Mouse (Mus musculus): ENCODE measurements around the gene Uqcrfs1.
A peak's percentile ranks its signal among the peaks of the same experiment; 100 is the strongest.

Uqcrfs1 gene

DNA sequence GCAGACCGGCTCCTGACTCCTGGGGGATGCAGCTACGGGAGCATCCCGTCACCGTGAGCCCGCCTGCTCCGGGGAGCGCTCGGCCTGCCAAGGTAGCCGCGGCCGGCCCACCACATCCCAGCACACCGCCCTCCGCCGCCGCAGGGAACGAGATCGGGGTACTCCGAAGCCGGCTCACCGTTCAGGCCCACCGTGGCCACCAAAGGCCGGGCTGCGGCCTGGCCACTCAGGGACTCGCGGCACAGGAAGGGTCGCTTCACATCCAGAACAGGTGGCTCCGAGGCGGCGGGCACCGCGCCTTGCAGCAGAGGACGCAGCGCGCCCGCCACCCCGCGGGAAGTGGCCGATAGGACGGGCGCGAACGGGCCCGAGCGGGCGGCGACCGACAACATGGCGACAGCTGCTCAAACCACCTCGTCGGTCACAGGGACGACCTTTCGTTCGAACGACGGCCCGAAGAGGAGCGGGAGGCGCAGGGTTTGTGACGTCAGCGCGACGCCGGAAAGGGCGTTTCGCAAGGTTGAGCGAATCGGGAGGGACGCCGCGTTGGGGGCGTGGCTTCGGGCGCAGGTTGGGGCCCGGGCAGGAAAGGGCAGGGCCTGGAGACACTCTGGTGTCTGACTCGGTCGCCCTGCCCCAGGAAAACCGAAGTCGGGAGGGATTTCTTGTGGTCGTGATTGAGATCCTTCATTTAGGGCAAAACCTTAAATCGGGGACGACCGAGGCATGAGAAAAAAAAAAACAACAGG is at the start of gene Uqcrfs1:
Uqcrfs1 (minus strand) TSS at position 507 of the 749 bp plus-strand sequence.
- peak; percentile 99 for DNase-seq

GRCm38 (mm10) chr13:30585786-30586185 is 40.6 kb upstream of the Uqcrfs1 start:
- DNase-seq = no peak

- no peak for DNase-seq
Observed at GRCm38 (mm10) chr13:30582541-30582940, 37.4 kb upstream of the Uqcrfs1 start.

- no peak for DNase-seq
Observed at GRCm38 (mm10) chr13:30578806-30579205, 33.6 kb upstream of the Uqcrfs1 start.

- no peak for DNase-seq
Observed at GRCm38 (mm10) chr13:30576819-30577218, 31.7 kb upstream of the Uqcrfs1 start.

GRCm38 (mm10) chr13:30572971-30573370 is 27.8 kb upstream of the Uqcrfs1 start:
- DNase-seq = no peak

DNA sequence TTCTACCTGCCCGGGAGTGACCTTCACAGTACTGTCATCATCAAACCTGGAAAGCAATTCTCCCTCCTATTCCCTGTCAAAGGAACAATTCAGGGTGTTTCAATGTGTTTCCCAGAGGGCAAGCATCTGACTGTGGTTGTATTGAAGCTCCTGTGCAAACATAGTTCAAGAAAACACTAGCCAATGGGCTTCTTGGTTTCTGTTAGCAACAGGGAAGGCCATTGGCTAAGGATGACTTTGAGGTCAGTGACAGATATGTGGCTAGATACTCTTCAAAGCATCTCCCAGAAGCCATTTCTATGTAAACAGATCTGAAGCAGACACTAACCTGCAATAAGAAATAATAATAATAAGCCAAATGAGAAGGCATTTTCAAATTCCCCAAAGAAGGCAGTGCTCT is 25.0 kb upstream of the Uqcrfs1 start:
- DNase-seq = no peak

- no peak for DNase-seq
Observed at GRCm38 (mm10) chr13:30567571-30567970, 22.4 kb upstream of the Uqcrfs1 start.

- DNase-seq = peak; percentile 74
Observed at GRCm38 (mm10) chr13:30566767-30567166, 21.6 kb upstream of the Uqcrfs1 start.

DNA sequence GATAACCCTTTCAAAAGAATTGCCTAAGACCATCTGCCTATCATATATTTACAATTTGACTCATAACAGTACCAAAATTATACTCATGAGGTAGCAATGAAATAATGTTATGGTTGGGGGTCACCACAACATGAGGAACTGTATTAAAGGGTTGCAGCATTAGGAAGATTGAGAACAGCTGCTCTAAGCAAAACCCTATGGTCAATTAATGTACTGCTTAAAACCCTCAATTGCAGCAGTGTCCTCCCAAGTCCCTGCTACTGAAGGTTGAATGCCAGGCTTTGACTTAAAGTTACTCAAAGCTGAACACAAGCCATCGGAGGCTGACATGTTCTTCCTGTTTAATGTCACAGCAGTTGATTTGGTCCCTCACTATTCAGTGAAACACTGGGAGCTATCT is 15.4 kb upstream of the Uqcrfs1 start:
- no peak for DNase-seq

DNA sequence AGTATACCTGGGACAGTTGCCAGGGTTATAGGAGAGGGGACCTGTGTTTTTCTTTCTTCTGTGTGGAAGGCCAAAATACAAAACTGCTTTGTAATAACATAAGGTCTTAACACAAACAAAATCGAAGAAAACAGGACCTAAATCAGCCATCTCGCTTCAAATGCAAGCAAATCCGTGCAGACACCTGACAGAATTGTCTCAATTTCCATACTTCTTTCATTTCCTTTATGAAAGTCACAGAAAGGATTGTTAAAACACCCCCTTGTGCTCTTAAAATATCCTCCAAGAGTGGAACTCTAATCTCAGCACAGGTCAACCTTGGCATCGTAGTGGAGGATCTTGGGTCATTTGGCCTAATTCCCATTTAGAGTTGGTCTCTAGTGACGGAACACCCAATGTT is 14.9 kb upstream of the Uqcrfs1 start:
- no peak for DNase-seq

- no peak for DNase-seq
Observed at GRCm38 (mm10) chr13:30557751-30558150, 12.6 kb upstream of the Uqcrfs1 start.

DNA sequence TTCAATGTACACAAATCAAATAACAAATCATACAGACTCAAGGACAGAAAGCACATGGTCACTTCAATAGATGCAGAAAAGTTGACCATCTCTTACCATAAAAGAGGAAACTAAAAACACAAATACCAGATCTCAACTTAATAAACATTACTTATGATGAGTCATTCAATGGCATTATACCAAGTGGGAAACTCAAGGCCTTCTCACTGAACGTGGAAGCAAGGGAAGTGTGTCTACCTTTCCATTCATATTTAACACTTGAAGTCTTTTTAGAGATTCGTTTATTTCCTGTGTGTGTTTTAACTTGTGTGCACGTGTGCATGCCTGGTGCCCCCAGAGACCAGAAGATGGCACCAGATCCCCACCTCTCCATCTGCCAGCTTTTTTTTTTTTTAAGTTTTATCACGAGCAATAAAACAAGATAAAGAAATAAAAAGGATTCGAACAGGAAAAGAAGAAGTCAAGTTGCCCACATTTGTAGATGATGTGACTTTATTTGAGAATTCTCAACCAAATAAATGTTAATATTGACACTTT is 8.0 kb upstream of the Uqcrfs1 start:
- DNase-seq = peak; percentile 26

DNA sequence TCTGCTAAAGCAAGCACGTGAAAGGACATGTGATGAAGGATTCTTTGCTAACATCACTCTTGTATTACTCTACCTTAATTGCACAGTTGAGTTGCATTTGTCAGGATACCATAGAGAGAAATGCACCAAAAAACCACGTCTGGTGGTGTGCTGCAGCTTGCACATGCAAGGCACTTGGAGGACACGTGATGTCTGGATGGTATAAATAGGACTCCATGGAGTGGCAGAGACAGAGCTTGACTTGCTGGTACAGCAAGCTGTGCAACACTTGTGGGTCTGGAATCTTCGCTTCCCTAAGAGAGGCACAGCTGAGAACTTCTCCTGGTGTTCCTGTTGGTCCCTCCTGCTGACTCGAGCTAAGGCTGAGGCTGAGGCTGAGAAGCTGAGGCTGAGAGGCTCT is 4.2 kb upstream of the Uqcrfs1 start:
- no peak for DNase-seq

GRCm38 (mm10) chr13:30548835-30549234 is 3.7 kb upstream of the Uqcrfs1 start:
- peak; percentile 90 for DNase-seq

DNA sequence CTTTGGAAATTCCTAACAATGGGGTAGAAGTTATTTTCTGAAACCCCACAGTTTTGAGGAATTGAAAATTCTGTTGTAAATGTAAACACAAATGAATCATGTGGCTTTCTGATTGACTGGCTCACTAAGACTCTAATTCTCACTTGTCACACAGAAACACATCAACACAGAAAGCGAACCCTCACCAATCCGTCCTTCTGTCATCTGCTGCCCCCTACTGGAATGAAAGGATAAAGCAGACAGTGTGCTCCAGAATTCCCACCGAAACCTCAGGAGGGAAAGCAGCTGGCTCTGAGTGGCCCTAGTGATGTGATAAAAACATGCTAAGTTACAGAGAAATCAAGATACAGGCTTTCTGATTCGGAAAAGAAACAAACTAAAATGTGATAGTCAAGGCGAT is 14.4 kb downstream of the Uqcrfs1 start:
- DNase-seq = peak; percentile 78

- DNase-seq = peak; percentile 16
Observed at GRCm38 (mm10) chr13:30524961-30525360, 20.2 kb downstream of the Uqcrfs1 start.

DNA sequence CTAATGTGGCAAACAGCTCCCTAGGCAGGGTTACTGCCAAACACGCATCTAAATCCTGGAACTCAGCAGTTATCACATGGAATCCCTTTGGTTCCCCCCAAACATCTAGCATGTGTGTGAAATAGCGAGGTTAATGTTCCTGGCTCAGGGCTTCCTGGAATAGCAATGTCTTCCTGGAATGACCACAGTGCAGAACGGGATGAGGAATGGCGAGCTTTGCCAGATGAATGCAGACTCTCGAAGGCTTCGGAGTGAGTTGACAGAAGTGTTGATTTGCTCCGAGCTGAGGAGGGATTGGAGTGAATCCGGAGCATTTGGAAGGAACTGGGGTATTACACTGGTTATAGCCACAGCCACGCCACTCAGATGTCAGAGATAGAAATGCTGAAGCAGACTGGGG is 21.2 kb downstream of the Uqcrfs1 start:
- no peak for DNase-seq

- DNase-seq = no peak
Observed at GRCm38 (mm10) chr13:30523246-30523891, 21.8 kb downstream of the Uqcrfs1 start.

- no peak for DNase-seq
Observed at GRCm38 (mm10) chr13:30521282-30521902, 23.8 kb downstream of the Uqcrfs1 start.

DNA sequence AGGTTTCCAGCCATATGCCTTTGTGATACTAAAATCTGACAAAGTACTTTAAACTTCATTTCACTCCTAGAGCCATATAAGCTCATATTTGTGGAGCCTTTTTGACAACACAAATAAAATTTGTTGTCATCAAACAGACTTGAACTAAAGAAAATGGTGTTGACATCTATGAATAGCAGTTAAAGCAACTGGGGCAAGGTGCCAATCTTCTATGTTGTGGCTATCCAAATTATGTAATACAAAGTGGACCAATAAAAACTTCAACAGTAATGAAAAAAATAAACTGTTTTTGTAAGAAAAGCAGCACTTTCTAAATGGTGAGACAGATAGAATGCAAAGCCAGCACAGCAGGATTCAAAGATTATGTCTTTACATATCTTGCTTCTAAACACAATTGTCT is 27.0 kb downstream of the Uqcrfs1 start:
- peak; percentile 28 for DNase-seq

- no peak for DNase-seq
Observed at GRCm38 (mm10) chr13:30507651-30508050, 37.5 kb downstream of the Uqcrfs1 start.

GRCm38 (mm10) chr13:30501860-30502395 is 43.2 kb downstream of the Uqcrfs1 start:
- DNase-seq = peak; percentile 32
